Mouse (Mus musculus): ENCODE measurements around the gene Ubd.

DNA sequence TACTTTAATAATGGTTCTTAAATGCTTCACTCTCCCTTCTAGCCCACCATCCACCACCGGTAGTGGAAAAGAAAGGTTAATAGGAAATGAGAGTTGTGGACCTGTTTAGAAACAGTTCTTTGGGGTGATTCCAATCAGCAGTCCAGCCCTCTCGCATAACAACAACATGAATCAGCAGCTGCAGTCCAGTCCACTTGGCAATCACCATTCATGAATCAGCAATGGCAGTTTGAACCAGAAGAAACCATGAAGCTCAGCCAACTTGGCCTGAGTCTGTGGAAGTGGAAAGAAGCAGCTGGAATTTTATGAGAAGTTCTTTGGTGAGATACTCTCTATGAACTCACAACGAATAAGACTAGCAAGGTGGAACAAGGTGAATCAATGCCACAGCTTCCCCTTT, 24.8 kb downstream of the Ubd start:
- TF ChIP-seq CTCF (IDR thresholded peaks at IDR 0.05; ENCODE audit: extremely low read depth, insufficient read depth, insufficient read length, insufficient replicate concordance) (no peak), POLR2A (IDR thresholded peaks at IDR 0.05; ENCODE audit: low read depth, low read length) (no peak)

All from spleen, adult 2 months (tissue).